Mouse (Mus musculus) limb, embryonic 12.5 days (tissue): Measurements from ENCODE around the gene Mdfic. TPM values are rescaled to one million over a fixed set of nuclear protein-coding genes. Genes with fewer than 3 reads are reported as not detected.

Source experiments
- ATAC-seq: fragments of 200-750 bp; cut with Nextera tagmentation; 2 replicates; pipeline ENCODE4 v1.8.0; 2017; ENCODE audit warnings: low read depth, moderate TSS enrichment; ENCODE audit not compliant: insufficient number of reproducible peaks, insufficient read depth, low FRiP score, low TSS enrichment
- H3K27ac ChIP-seq: fragments of 300-500 bp; sonication (generic); 2 replicates; pipeline ENCODE4 v1.5.1; 2016; ENCODE audit warnings: mild to moderate bottlenecking, moderate library complexity
- H3K27me3 ChIP-seq: fragments of 300-500 bp; sonication (generic); 2 replicates; pipeline ENCODE4 v1.6.1; 2016; ENCODE audit warnings: mild to moderate bottlenecking, moderate library complexity
- H3K36me3 ChIP-seq: fragments of 300-500 bp; sonication (generic); 2 replicates; pipeline ENCODE4 v1.6.1; 2016; ENCODE audit warnings: mild to moderate bottlenecking, moderate library complexity
- H3K4me1 ChIP-seq: fragments of 300-500 bp; sonication (generic); replicated peaks from 2 replicates; pipeline ENCODE4 v1.6.1; 2016
- H3K4me2 ChIP-seq: fragments of 300-500 bp; sonication (generic); 2 replicates; pipeline ENCODE4 v1.6.1; 2016; ENCODE audit warnings: mild to moderate bottlenecking, moderate library complexity
- H3K4me3 ChIP-seq: fragments of 300-500 bp; sonication (generic); replicated peaks from 2 replicates; pipeline ENCODE4 v1.5.1; 2016; ENCODE audit warnings: mild to moderate bottlenecking
- H3K9ac ChIP-seq: fragments of 300-500 bp; sonication (generic); replicated peaks from 2 replicates; pipeline ENCODE4 v1.6.1; 2016; ENCODE audit warnings: mild to moderate bottlenecking, moderate library complexity
- H3K9me3 ChIP-seq: fragments of 300-500 bp; sonication (generic); 2 replicates; pipeline ENCODE4 v1.6.1; 2016; ENCODE audit warnings: mild to moderate bottlenecking, moderate library complexity
- WGBS: fragments of 180-500 bp; shearing (Covaris S2); methylation state at CpG from one replicate; pipeline ENCODE4 v1.1.7; 2016; 5-methylcytosine and 5-hydroxymethylcytosine counted together
- polyA plus RNA-seq: library from polyadenylated mRNA; unstranded; fragments of >200 nt; fragmentation: Nextera tagmentation; extraction: Ambion mirVana; gene quantifications from 2 replicates; pipeline ENCODE4 v1.2.1, GENCODE M21; 2016

The Mdfic gene
- polyA plus RNA-seq, 1 experiment from 2014 or later, result 7.4 TPM

DNA sequence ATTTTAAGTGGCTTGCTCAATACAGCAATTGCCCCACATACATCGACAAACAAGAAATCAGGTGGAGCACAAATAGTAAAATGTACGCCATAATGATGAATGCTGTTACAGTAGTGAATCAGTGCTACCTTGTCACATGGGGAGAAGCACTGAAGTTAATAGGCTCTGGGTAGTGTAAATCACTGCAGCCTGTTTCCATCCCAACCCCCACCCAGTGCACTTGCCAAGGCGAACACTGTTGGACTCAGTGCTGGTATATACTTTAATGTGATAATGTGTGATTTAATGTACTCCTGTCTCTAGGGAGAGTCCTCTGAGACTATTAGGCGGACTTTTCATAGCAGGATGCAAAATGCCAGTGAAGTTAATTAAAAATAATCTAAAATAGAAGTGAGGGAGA is 3.8 kb downstream of the Mdfic start:
- no peak overlapping the region for H3K4me2 ChIP-seq
- no peak overlapping the region for H3K9ac ChIP-seq
- H3K4me3 ChIP-seq, result no peak overlapping the region
- ATAC-seq, result no peak
- 69% methylated on average over 4 of the region's 4 CpGs for WGBS
- no peak overlapping the region for H3K27ac ChIP-seq
- no peaks in the 10 kb centered on the region for H3K36me3 ChIP-seq
- H3K27me3 ChIP-seq, result no peaks in the 10 kb centered on the region
- H3K9me3 ChIP-seq, result no peaks in the 10 kb centered on the region
- H3K4me1 ChIP-seq, result peaks cover 27% of the 10 kb centered on the region

DNA sequence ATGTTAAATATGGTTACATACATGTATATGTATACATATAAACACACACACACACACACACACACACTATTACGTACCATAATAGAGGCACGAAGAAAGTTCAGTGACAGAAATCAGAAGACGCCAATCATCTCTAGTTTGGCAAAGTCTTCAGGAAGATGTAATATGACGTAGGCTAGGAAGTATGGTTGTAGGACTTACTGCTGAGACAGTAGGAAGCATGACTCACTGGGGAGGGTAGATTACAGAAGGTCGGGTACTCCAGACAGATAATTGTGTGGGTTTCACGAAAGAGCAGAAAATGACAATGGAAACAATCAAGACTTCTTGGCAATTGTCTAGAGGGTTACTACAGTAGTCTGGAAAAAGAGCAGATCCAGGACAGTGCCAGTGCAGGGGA is 6.0 kb downstream of the Mdfic start:
- 94% methylated on average over 6 of the region's 6 CpGs for whole genome bisulfite sequencing

DNA sequence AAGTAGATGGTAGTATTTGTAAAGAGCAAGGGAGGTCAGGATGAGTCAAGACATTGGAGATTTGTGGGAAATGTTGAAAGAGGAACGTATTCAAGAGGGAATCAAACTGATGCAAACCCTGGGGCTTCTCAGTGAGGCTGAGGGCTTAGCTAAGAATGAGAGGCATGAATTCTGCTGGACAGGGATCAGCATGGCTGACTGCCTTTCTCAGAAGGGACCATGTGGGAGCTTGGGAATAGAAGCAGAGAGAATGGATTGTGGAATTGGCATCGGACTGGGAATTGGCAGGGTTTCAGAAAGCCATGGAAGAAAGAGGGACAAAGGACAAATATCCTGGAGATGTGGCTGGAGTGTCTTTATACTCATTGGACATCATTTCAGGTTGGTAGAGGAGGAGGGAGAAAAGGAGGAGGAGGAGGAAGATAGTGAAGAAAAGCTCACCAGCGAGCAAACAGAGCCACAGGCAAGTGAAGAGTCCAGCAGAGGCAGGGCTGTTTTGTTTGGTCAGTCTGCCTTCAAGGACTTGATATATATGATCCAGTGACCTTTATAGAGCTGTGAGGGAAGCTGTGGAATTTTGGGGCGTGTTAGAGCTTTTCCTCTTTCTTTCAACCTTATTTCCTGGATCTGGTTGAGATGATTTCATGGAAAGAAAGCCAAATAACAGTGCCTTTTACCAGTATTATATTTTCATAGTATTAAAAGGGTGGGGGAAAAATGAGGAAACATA is 7.4 kb downstream of the Mdfic start:
- 75% methylated on average over 4 of the region's 4 CpGs for WGBS
- H3K9ac ChIP-seq, result no peak overlapping the region
- ATAC-seq, result no peak

More for the DNA sequence above, 6.0 kb downstream of the Mdfic start:
- H3K27me3 ChIP-seq, result no peaks in the 10 kb centered on the region
- H3K36me3 ChIP-seq, result no peaks in the 10 kb centered on the region
- ATAC-seq, result no peak
- no peak overlapping the region for H3K4me2 ChIP-seq
- no peak overlapping the region for H3K4me3 ChIP-seq
- no peaks in the 10 kb centered on the region for H3K9me3 ChIP-seq
- H3K4me1 ChIP-seq, result peaks cover 31% of the 10 kb centered on the region
- H3K9ac ChIP-seq, result no peak overlapping the region
- no peak overlapping the region for H3K27ac ChIP-seq

DNA sequence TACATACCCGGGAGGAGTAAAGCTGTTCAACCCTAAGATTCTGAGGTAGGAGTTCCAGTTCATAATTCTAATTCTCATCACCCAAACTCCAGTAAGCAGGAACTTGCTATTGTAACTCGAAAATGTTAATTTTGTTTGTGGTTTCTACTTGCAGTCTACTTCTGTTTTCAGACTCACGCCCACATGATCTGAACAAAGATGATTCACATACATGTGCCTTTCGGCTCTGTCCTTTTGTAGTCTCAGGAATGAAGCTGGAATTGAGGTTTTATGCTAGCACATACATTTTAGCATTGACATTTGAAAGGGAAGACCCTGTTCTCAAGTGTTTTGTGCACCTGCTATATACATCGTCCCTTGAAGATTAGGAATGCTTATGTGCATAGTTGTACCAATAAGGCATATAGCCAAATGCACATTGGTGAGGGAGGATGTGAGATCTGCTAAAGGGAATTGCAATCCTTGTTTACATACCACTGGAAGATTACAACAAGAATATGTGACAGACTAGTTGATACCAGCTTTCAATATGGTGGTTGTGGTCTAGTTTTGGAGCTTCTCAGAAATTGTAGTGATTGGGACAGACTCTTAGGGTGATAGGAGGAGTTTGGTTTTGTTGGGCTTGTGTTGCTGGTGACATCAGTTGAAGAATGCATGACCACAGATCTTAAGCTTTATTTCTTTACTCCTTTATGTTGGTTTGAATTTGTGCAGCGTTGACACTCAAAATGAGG is 8.6 kb downstream of the Mdfic start:
- H3K36me3 ChIP-seq, result no peaks in the 10 kb centered on the region
- peaks cover 16% of the 10 kb centered on the region for H3K4me1 ChIP-seq
- H3K27me3 ChIP-seq, result no peaks in the 10 kb centered on the region
- H3K4me2 ChIP-seq, result no peak overlapping the region
- H3K27ac ChIP-seq, result no peak overlapping the region
- no peak overlapping the region for H3K4me3 ChIP-seq
- 90% methylated on average over 6 of the region's 6 CpGs for WGBS
- no peak overlapping the region for H3K9ac ChIP-seq
- no peaks in the 10 kb centered on the region for H3K9me3 ChIP-seq
- no peak for ATAC-seq

More for the DNA sequence above, 7.4 kb downstream of the Mdfic start:
- Histone ChIP-seq H3K4me3 (no peak overlapping the region), H3K4me1 (peaks cover 25% of the 10 kb centered on the region), H3K27ac (no peak overlapping the region), H3K36me3 (no peaks in the 10 kb centered on the region), H3K4me2 (no peak overlapping the region), H3K27me3 (no peaks in the 10 kb centered on the region), H3K9me3 (no peaks in the 10 kb centered on the region)

DNA sequence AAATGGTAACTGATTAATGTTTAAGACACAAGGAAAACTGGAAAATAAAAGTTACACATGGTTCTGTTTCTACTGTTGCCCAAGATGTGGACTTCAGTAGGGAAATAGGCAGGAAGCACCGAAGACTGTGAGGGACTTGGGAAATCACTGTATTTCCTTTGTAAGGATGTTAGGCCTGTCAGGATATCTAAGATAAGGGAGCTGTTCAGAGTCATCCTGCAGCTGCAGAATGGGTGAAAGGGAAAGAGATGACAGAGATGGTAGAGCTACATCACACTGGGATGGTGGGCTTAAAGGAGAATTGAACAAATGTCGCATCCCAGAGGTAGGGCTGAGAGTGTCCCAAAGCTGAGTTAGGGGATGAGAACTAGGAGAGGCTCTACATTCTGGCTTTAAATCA is 9.8 kb downstream of the Mdfic start:
- ATAC-seq, result no peak
- no peak overlapping the region for H3K27ac ChIP-seq
- H3K4me3 ChIP-seq, result no peak overlapping the region
- no peak overlapping the region for H3K4me2 ChIP-seq
- no peaks in the 10 kb centered on the region for H3K27me3 ChIP-seq
- no peaks in the 10 kb centered on the region for H3K36me3 ChIP-seq
- no peaks in the 10 kb centered on the region for H3K9me3 ChIP-seq
- H3K4me1 ChIP-seq, result peaks cover 11% of the 10 kb centered on the region
- no peak overlapping the region for H3K9ac ChIP-seq
- 87% methylated on average over 2 of the region's 2 CpGs for WGBS

DNA sequence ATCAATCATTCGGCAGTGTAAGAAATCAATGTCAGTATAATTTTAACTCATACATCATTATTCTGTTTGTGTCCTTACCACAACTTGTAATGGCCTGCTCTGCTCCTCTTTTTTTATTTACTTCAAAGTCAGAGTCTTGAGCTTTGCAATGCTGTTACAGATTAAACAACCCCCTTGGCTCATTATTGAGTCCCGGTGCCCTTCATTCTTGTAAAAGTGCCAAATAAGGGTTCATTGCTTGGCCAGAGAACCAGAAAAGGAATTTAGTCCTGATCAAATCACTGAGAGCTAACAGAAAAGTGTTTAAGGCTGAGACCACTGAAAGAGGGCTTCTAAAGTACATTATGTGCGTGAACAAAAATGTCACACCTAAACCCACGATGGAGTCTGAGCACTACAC is 10.2 kb downstream of the Mdfic start:
- Histone ChIP-seq H3K27ac (no peak overlapping the region), H3K4me1 (peaks cover 11% of the 10 kb centered on the region), H3K36me3 (no peaks in the 10 kb centered on the region), H3K4me3 (no peak overlapping the region), H3K9me3 (no peaks in the 10 kb centered on the region), H3K27me3 (no peaks in the 10 kb centered on the region), H3K9ac (no peak overlapping the region), H3K4me2 (no peak overlapping the region)
- WGBS, result 61% methylated on average over 4 of the region's 4 CpGs
- no peak for ATAC-seq

DNA sequence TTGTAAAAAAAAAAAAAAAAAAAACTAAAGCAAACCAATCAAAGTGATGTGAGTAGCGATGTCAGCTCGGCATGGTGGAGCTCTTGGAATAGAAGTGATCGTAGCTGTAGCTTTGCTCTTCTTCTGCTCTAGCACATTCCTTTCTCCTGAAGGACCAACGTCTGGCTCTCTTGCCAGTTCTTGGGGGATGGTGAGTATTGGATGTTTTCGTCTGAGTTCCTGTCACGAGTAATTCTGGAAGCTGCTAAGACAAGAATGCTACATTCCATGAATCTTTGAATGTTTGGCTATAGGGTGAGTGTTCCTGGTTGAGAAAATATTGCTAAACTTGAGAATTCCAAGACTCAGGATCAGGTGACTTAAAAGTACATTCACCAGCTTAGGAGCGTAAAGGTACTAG is 11.0 kb downstream of the Mdfic start:
- Histone ChIP-seq H3K4me3 (no peak overlapping the region), H3K4me2 (no peak overlapping the region), H3K36me3 (no peaks in the 10 kb centered on the region), H3K27me3 (no peaks in the 10 kb centered on the region), H3K4me1 (peaks cover 11% of the 10 kb centered on the region), H3K27ac (no peak overlapping the region), H3K9ac (no peak overlapping the region), H3K9me3 (no peaks in the 10 kb centered on the region)
- 81% methylated on average over 7 of the region's 7 CpGs for WGBS
- ATAC-seq, result no peak

DNA sequence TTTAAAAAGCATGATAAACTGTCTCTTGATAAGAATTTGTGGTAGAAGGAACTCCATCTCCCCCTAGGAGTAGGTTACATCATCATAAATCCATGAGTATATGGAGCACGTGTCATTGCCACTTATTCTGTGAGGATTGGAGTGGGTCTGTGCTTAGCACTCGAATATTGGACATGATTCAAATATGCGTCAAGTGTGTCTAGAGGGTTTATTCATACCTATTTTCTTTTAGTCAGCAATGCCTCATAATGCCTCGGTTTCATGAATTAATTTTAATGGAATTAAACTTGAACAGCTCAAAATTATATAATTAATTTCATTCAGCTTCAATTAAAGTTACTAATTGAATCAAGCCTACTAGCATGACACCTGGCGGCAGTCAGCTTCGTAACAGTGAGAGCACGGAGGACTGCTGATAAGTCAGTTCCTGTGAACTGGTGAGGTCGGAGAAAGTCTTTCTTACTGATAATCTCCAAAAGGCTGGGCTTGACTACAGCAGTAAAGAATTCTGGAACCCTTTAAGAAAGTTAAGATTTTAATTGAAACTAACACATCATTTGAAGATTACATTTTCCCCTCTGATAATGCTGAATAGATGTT is 17.0 kb downstream of the Mdfic start:
- no peak overlapping the region for H3K9ac ChIP-seq
- peaks cover 12% of the 10 kb centered on the region for H3K36me3 ChIP-seq
- H3K27me3 ChIP-seq, result no peaks in the 10 kb centered on the region
- 83% methylated on average over 8 of the region's 8 CpGs for WGBS
- no peak overlapping the region for H3K27ac ChIP-seq
- no peak for ATAC-seq
- H3K9me3 ChIP-seq, result no peaks in the 10 kb centered on the region
- no peak overlapping the region for H3K4me3 ChIP-seq
- no peaks in the 10 kb centered on the region for H3K4me1 ChIP-seq
- H3K4me2 ChIP-seq, result no peak overlapping the region

DNA sequence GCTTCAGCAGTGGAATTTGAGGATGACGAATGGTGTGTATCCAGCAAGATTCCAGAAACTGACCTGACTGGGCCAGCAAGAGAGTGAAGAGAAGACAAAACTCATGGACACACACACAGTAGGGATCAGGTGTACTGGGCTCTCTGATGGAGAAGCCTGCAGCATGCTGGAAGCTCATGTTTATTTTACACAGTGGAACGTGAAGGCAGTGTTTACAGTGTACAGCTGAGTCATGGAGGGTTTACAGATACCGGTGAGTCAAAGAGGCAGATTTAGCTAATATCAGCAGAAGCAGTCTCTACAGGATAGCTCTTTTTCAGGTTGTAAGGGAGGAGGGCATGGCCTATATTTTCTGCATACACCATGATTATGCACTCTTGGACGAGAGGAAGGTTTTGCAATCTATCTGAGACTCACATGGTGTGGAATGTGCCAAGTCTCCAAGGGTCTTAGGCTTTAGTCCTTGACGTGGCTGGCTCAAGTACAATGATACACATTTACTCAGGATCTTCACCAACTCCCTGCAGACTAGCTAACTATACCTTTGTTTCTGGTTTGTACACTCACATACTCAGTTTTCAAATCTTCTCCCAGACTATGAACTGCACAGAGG is 18.0 kb downstream of the Mdfic start:
- H3K4me3 ChIP-seq, result no peak overlapping the region
- H3K27me3 ChIP-seq, result no peaks in the 10 kb centered on the region
- H3K27ac ChIP-seq, result no peak overlapping the region
- H3K4me1 ChIP-seq, result no peaks in the 10 kb centered on the region
- H3K36me3 ChIP-seq, result peaks cover 16% of the 10 kb centered on the region
- no peaks in the 10 kb centered on the region for H3K9me3 ChIP-seq
- no peak overlapping the region for H3K4me2 ChIP-seq
- 79% methylated on average over 5 of the region's 5 CpGs for WGBS
- ATAC-seq, result no peak
- no peak overlapping the region for H3K9ac ChIP-seq

DNA sequence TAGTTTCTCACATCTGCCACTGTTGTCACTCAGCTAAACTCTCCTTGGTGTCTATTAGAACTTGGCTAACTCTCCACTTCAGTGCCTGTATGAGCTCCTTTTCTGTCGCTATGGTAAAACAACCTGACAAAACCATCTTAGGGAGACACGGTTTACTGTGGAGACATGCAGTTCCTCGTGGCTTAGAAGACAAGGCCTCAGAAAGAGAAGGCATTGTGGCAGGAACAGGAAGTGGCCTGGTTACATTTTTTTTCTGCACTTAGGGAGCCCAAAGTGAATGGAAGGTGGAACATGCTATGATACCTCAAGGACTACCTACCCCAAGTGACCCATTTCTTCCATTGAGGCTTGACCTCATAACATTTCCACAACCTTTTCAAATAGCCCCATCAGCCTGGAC is 18.7 kb downstream of the Mdfic start:
- ATAC-seq, result no peak
- no peaks in the 10 kb centered on the region for H3K27me3 ChIP-seq
- H3K9me3 ChIP-seq, result no peaks in the 10 kb centered on the region
- no peak overlapping the region for H3K27ac ChIP-seq
- 86% methylated on average over 3 of the region's 3 CpGs for WGBS
- H3K36me3 ChIP-seq, result peaks cover 16% of the 10 kb centered on the region
- no peak overlapping the region for H3K9ac ChIP-seq
- no peak overlapping the region for H3K4me3 ChIP-seq
- no peak overlapping the region for H3K4me2 ChIP-seq
- no peaks in the 10 kb centered on the region for H3K4me1 ChIP-seq

DNA sequence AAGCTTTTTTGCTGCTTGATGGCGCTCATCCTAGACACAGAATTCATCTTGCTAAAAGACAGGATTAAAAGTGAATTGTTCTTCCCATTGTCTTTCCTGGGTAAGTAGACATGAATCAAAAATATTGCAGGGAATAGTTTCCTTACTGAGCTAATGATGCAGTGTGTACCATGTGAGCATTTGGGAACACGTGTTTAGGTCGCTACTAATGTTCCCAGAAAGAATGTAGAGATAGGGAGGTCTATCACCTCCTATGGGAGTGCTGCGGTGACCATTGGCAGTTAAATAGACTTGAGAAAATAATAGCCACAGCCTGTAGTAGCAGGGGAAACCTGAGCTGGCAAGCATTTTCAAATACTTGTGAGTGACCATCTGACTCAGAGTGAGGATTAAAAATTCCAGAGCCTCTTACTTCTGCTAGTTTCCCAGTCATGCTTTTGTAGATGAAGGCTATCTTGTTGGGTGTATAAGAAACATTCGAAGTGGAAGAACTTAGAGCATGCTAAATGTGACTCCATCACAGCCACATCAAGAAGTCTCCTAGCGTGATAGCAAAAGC is 22.2 kb downstream of the Mdfic start:
- Histone ChIP-seq H3K4me1 (no peaks in the 10 kb centered on the region), H3K27me3 (no peaks in the 10 kb centered on the region), H3K4me2 (no peak overlapping the region), H3K9me3 (no peaks in the 10 kb centered on the region), H3K4me3 (no peak overlapping the region), H3K36me3 (peaks cover 16% of the 10 kb centered on the region), H3K9ac (no peak overlapping the region), H3K27ac (no peak overlapping the region)
- WGBS, result 79% methylated on average over 6 of the region's 6 CpGs
- ATAC-seq, result no peak
